Mouse (Mus musculus) cortical plate, adult 2 months (tissue): ENCODE results near the gene Tbc1d19.

Source experiments
- CTCF ChIP-seq: fragments of 200-500 bp; IDR thresholded peaks from 2 replicates; pipeline ENCODE4 v1.5.1; 2011; ENCODE audit warnings: mild to moderate bottlenecking, control low read depth, low read length; ENCODE audit not compliant: insufficient read depth; ENCODE audit errors: extremely low read depth
- POLR2A ChIP-seq: fragments of 200-500 bp; IDR thresholded peaks from 2 replicates; pipeline ENCODE4 v1.6.1; 2011; ENCODE audit warnings: mild to moderate bottlenecking, low read length, control low read depth; ENCODE audit not compliant: insufficient read depth; ENCODE audit errors: extremely low read depth

GRCm38 (mm10) chr5:53871665-53872312 is 62.4 kb downstream of the Tbc1d19 start:
- TF ChIP-seq CTCF (peak; percentile 82), POLR2A (no peak)
